Mouse (Mus musculus) G1E-ER4 (cell line): ENCODE results near the gene Npr3. TPM values are rescaled to one million over a fixed set of nuclear protein-coding genes. Genes with fewer than 3 reads are reported as not detected.

ENCODE experiments used
- GATA1 ChIP-seq: IDR thresholded peaks from one replicate; pipeline ENCODE4 v1.8.0; 2012; ENCODE audit warnings: low read length, inconsistent platforms
- polyA plus RNA-seq: library from polyadenylated mRNA; stranded (reverse); fragments of >175 nt; gene quantifications from 2 replicates; pipeline ENCODE4 v1.2.3, GENCODE M21; 2012

Npr3 gene
- polyA plus RNA-seq, 1 experiment = not detected

DNA sequence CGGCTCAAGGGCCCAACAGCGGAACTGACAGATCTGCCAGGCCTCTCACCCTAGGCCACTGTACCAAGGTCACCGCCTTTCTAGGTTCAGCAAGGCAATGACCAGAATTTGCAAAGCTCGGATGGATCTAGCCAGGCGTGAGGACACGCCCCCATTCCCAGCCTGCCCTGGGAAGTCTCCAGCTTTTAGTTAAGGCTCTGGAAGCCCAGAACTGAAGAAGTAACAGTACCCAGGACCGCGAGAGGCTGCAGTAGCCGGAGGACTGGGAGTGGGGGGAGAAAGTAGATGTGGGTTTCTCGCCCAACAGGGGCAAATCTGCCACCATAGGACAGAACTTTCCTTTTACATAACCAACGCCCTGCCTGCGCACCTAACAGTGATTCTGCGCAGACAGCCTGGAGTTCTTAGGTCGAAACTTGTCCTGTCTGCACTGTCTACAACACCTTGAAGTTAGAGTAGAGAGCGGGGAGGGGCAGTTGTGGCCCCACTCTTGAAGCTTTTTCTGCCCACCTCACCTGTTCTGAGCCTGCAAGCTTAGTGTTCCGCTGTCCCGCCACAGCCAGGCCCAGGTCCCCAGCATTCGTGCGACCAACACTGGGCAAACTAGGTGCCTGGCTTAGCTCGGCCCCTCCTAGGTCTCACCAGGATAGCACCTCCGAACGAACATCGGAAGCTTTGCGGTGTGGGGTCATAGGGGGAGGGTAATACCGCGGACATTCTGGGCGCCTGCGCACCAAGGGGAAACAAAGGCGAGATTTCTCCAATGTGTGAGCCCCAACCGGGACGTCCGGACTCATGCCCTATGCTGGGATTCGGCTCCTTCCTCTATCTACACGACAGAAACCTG is 3.7 kb downstream of the Npr3 start:
- TF ChIP-seq GATA1 = no peak

DNA sequence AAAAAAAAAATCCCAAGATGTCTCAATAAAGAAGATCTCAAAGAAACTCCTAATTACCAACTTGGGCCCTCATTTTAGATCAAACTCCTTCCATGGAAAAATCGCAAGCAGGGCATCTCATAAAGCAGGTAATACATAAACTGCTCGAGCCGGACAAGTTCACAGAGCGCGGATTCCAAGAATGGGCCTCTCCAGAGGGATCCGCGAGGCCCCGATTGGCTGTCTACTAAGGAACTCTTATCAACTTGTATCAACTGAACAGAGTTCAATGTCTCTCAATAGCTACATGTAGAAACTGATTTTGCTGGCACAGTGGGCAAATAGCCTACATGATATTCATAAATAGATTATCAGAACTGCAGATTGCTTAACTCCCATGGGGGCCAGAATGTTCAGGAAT is 9.5 kb downstream of the Npr3 start:
- no peak for TF ChIP-seq GATA1

DNA sequence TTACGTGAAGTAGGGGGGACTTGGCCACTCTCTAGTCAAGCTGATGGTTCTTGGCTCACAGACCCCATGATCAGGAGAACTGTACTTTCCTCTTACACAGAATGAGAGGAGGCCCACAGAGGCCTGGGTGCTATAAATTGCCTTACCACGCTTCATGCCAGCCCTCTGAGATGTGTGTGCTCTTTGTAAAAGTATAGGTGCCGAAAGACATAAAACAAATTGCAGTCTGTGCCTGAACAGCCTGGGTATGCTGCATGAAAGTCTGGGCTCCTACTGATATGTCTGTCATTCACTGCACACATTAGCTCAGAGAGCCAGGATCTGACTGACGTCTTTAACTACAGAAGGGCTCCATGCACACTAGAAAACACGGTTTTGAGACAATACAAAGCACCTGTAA is 9.9 kb downstream of the Npr3 start:
- no peak for TF ChIP-seq GATA1

DNA sequence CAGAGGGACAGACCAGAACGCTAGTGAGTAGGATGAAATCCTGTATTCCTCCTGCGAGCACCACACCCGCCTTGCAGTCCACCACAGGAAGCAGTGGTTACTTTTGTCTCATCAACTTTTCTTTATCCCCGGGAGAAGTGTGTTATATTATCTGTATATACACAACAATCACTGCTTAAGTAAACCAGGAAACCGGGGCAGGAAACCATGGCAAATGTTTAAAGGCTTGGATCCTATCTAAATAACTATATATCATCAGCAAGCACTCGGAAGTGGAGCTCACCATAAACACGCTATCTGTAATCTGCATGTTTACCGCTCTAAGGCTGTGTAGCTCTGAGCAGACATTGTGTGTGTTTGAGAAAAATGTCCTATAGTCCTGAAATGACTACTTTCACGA is 13.1 kb downstream of the Npr3 start:
- TF ChIP-seq GATA1 = no peak

DNA sequence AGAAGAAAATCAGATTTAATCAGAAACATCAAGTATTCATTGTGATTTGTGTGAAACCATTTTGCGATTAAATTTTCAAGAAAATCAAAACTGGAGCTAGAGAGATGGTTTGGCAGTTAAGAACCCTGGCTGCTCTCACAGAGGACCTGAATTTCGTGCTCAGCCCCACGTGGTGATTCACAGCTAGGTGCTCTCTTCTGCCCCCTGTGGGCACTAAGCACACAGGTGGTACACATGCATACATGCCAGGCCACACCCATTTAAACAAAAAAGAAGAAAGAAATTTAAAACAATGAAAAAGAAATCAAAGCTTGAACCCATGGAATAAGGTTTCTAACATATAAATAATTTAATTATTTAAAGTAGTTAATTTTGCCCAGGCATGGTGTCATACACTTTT is 15.7 kb downstream of the Npr3 start:
- TF ChIP-seq GATA1 = no peak

DNA sequence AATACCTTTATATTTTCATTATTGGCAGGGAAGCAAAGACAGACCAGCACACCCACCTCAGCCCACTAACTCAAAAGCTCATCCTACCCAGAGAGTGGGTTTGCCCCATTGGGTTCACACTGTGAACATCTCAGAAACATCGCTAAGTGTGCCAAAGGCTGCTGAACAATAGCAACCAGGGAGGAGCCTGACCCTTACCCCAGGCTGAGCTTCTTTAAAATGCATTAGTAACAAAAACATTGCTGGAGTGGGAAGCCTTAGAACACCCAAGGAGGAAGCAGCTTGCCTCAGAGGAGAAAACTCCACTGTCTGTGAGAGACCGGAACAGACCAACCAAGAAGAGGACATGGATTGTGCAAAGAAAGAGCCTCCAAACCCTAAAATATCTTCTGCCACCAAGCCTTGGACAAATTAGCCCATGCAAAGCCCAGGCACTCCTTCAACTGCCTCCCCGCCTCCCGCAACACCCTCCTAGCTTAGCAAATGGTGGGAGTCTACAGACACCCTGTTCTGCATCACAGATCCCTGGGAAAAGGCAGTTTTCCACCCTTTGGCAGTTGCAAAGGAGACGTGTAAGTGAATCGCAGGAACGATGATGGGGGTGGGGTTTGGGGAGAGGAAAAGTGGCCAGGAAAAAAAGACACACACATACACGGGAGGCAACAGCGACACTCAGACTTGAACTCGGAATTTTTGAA is 24.4 kb downstream of the Npr3 start:
- no peak for TF ChIP-seq GATA1

DNA sequence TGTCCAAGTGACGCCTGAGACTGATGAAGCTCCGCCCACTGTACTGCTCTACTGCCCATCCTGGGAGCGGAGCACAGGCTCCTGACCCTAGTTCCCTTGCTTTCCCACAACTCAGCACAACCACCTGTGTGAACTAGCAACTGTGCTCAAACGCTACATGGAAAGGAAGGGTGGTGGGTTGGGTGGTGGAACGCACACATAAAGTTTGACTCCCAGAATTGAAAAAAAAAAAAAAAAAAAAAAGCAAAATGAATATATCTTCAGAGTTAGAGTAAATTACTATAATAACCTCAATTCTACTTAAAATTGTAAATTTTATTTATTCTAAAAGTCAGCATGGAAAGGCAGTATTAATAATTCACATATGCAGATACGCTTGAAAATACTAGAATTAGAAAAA is 25.3 kb downstream of the Npr3 start:
- TF ChIP-seq GATA1 = no peak

DNA sequence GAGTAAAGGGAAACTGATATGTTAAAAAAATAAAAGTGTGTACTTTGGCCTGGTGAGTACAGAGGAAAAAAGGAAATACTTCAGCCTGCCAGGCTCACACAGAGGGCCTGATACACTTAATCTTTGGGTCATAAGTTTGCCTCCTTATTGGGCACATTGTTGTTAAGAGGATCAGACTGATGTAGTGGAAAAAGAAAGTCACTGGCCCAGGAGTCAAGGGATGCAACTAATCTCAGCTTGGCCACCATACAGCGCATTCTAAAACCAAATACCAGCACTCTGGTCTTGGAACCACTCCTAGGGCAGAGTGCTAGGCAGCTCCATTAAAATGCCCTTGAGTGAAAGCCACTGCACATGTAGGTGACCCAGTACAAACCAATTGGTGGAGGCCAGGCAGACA is 28.8 kb downstream of the Npr3 start:
- no peak for TF ChIP-seq GATA1

DNA sequence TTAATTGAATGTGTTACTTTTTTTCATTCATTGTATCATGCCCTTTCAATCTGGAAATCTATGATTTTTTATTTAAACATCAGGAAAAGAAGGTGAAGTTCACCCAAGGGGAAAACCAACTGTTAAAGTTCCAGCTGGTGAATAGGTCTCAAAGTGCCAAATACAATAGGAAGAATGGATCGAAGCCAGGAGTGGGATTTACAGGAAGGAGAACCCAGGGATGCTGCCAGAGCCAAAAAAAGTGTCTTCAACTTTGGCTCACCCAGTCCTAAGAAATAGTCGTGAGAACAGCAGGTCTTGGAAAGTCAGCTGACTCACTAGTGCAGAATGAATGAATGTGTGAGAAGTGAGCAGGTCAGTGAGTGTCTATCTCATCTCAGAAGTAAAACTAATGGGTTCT is 29.8 kb downstream of the Npr3 start:
- no peak for TF ChIP-seq GATA1

DNA sequence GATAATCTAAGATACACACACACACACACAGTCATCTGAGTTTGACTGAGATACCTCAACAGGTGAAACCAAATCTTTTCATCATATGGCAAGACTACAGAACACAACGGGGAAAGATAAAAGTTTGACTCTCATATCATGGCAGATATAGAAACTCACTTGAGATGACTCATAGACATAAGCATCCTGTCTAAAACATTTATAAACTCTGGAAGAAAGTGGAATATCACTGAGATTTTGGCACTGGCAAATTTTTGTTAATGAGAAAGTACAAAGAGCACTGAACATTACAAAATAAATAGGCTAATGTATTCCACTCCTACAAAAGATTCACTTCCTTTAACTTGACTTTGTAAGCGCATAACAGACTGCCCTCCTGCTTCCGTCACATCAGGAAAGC is 40.2 kb downstream of the Npr3 start:
- no peak for TF ChIP-seq GATA1

DNA sequence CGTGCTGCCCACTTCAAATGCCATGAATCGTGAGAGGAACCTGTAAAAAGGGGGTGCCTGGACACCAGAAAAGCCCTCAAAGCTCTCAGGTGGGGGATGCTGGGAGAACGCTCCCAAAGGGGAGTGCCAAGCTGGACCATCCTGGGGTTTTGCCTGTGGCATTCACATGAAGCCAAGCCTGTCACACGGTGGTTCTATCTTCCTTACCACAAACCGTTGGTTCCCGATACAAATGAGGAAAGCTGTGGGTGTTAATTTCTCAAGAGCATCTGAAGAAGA is 43.6 kb downstream of the Npr3 start:
- no peak for TF ChIP-seq GATA1

DNA sequence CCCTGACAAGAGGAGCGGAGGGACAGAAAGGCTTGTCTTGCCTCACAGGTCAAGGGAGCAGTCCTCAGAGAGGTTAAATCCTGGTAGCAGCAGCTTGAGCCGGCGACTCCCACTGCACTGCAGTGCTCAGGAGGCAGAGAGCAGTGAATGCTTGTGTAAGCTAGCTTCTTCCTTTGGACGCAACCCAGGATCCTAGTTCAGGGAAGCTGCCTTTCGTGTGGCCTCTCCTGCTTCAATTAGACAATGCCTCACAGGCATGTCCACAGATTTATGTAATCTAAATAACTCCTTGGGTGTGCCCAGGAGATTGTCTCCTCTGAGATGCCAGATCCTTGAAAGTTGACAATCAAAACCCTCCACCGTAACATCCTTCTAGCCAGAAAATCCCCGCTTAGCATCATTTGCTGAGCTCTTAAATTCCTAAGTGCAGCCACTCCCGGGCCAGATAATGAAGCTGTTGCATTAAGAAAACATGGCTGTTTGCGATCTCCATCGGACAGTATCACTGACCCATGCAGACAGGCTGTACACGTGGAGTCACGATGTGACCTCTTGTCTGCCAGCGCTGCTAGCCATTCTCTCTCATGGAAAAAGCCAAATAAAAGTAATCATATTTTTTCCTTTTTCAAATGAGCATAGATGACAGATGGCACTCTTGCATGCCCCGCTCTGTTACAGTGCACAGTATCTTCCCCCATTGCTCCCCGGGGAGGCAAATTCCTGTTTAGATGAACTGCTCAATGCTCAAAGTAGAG is 44.1 kb downstream of the Npr3 start:
- TF ChIP-seq GATA1 = no peak

DNA sequence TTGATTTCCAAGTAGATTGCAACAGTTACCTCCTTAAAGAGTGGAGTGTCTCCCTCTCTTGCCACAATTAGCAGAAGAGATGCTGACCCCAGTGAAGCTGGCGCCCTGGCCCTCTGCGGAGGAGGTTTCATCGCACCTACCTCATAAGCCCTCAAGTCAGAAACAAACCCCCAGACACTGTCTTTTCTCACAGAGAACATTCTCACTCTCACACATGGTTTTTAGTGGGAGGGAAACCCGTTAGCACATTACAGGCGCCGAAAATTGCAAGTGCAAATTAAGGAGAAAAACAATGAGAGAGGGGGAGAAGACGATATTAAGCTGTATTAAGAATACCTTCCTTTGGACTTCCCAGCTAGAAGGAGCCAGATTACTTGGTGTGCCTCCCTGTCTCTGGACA is 44.8 kb downstream of the Npr3 start:
- TF ChIP-seq GATA1 = no peak

DNA sequence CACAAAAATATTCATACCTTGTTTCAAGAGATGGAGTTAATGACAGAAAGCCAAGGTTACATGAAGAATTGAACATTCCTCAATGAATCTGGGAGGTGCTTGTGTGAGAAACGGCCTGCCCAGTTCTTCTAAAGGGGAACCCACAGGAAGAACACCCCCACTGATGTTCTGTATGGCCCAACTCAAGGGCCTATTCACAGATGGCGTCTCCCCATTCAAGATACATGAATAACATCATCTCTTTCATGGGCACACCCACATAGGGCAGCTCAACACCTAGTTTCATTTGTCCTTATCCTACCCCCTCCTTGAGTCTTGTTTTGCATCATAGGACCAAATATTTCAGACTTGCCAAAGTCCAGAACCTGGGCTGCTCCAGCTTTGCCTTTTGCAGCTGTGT is 46.8 kb downstream of the Npr3 start:
- TF ChIP-seq GATA1 = no peak

DNA sequence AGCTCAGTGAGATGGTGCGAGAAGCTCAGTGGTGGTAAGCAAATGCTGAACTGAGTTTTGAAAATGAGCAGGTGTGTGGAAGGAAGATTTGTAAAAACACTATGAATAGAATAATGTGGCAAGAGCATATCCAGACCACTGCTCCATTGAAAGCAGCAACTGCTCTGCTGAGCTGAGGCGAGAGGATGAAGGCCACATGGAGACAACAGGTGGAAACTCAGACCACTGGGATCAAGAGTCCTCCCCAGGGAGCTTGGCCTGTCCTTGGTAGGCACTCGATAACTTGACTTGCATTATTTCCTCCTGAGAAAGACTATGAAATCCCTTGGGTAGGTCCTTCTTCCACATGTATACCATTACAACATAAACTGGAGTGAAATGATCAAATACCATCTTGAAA is 47.3 kb downstream of the Npr3 start:
- no peak for TF ChIP-seq GATA1

DNA sequence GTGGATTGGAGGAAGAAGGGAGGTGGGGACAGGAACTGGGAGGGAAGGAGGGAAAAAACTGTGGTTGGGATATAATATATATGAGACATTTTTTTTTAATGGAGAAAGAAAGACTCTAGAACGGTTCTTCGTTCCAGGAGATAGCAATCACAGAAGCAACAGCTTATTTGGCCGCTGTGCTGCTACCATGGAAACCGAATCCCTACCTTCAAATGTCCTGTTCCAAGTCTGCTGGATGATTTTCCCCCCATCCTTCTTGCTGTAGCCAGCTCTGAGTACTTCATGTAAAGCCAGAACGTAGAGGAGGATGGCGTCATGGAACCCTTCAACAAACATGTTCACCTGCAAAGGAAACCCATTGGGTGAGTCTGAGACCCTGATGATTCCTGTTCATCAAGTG is 48.7 kb downstream of the Npr3 start:
- no peak for TF ChIP-seq GATA1
